Comparison of ENCODE assay signal across 10 mouse cellular contexts in genomic region chrX:77669779-77670550, GRCm38 (mm10).
A peak's percentile ranks its signal among the peaks of the same experiment; 100 is the strongest.
DNase-seq lines count a peak whose midpoint lies in the region.
"Had no signal": no experiment of that assay in that cellular context is flagged by ENCODE, and none has a peak within 500 bp of the region (broad histone marks: within the 10 kb centered on the region; RNA-seq: fewer than 3 reads in every experiment).

No protein-coding gene starts in this region.

- peak; percentile 54 for DNase-seq in adrenal gland, adult 2 months
- no peak for DNase-seq in adrenal gland, adult 18-20 months (ENCODE audit: low spot score in 2 of 2)
- peak; percentile 21 for DNase-seq in kidney, adult 9 months
- no peak for DNase-seq in kidney, postnatal 14 days
- DNase-seq in adrenal gland, postnatal 10 days, result peak; percentile 54
- DNase-seq in lung, postnatal 14 days, result peak; percentile 0
- DNase-seq in kidney, postnatal 4 days, result no peak
- DNase-seq in spleen, postnatal 10 days (ENCODE audit: low spot score in 2 of 2), result no peak
- DNase-seq: spleen, adult 18-20 months; thymus, postnatal 25 days had no signal

Comparison
In these comparisons a context has a peak if more than half of its experiments do, and no peak if none do; other contexts are left out.
1. DNase-seq: peak in adrenal gland, adult 2 months (single experiment), kidney, adult 9 months (single experiment), adrenal gland, postnatal 10 days (single experiment) and lung, postnatal 14 days (single experiment); none in adrenal gland, adult 18-20 months (0 of 2), kidney, postnatal 14 days (single experiment), kidney, postnatal 4 days (0 of 2) and spleen, postnatal 10 days (0 of 2).